Mouse (Mus musculus) embryo, embryonic 10.5 days (tissue): ENCODE data around the gene Tmem165.
A peak's percentile ranks its signal among the peaks of the same experiment; 100 is the strongest.

Source experiments
- DNase-seq: peaks from one replicate; pipeline ENCODE4 v3.0.0-alpha.2; 2015; ENCODE audit warnings: low spot score

Tmem165 gene

DNA sequence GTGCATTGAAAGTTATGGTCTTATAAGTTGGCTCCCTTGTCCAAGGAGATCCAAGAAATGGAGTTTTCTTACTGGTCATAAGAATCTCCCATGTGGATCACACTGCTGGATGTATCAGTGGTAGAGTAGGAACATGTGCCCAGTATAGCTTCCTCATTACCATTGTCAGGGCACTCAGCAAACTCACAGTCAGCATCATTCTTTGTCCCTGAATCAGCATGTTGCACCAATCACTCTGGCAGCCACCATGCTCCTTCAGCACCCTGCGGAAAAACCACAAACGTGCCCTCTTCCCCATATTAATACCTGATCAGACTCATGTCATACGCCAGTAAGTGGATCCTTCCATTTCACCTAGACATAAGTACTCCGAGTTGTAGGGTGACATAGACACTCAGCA is 8.6 kb upstream of the Tmem165 start:
- DNase-seq: no peak

DNA sequence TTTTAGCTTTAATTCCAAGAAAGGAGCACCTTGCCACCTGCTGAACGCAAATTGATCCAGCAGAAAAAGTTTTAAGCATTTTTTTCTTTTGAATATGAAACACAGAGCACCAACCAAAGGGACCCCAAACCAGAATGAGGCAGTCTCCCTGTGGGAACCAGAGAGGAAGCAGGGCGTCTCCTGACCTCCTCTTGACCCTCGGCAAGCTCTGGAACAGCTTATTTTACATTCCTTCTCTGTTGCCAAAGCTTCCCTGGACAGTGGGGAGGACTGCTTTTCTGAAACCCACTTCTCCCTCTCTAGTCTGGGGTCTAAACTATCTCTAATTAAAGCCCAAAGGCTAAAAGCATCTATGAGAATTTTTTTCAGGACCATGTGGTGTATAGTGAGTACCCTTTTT is 7.3 kb upstream of the Tmem165 start:
- peak; percentile 49 for DNase-seq

DNA sequence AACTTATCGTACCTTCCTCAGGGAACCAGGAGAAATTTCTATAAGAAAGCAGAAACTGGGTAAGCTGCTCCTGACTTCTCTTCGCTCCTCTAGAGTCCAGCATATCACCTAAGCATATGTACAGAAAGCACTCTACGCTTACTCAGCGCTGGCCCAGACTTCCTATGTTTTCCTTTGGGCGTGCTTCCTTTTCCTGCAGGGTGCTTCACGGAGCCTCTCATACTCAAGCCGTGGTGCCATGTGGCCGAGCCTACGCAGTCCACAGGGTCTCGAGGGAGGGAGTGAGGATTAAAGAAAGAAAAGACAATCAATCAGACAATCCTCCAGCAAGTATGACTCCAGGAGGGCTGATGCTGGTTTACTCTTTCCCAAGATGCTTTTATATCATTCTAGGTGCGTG is 6.8 kb upstream of the Tmem165 start:
- DNase-seq: no peak

DNA sequence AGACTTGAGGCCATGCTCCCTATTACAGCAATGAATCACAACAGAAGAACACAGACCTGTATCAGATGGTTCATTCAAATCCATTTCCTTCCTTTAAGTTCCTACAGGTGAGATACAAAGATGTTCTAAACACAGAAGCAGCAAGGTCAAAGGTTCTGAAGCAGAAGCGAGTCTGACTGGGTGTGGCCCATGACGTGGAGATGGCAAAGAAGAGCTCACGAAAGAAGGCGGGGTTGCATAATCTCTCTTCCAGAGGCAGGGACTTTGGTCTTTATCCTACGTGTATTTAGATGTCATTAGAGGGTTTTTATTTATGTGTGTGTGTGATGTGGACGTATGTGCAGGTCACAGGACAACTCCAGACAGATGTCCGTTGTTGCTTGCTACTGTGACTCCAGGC is 6.0 kb upstream of the Tmem165 start:
- no peak for DNase-seq

DNA sequence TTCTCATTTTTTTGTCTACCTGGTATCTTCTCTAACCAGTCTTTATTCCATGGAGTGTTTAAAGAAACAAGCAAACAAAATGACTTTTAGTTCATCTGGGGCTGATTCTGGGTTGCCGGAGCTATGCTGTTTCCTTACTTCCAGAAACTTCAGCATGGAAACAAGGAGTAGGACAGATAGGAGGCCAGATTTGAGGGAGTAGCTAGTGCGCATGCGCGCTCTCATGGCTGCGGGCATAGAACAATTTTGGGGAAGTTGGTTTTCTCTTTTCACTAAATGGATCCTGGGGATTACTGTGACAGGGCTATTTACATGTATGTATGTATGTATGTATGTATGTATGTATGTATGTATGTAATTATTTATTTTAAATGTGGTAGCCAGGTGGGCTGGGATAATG is 4.5 kb upstream of the Tmem165 start:
- no peak for DNase-seq

DNA sequence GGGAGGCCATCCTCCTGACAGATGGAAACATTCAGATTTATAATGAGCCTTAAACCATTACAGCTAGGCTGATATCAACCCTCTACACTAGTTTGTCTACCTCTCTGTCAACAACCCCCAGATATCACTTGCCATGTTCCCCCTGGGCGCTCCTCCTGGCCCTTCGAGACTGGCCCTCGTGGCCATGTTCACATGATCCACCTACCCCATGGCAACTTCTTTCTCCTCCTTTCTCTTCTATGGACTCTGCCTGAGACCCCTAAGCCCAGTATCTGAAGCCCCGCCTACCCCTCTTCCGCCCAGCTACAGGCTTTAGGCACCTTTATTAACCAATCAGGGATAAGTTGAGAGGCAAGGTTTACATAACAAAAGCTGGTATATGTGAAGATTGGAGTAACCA is 3.9 kb upstream of the Tmem165 start:
- no peak for DNase-seq

DNA sequence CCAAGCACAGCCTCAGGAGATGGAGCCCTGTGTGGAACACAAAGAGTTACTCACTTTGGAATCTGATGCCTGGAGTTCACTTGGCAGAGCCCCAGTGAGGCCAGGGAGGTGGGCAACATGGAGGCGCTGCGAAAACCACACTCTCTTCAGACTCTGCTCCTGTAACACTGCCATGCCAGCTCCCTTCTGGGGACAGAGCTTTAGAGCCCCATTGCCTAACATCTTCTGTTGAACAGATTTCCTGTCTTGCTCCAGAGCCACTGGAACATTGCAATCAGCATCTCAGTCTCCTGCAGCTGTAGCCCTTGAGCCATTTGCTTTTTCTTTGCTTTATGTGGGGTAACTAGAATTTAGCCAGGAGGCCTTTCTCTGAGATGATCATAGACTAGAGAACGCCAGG is 1.4 kb upstream of the Tmem165 start:
- no peak for DNase-seq

DNA sequence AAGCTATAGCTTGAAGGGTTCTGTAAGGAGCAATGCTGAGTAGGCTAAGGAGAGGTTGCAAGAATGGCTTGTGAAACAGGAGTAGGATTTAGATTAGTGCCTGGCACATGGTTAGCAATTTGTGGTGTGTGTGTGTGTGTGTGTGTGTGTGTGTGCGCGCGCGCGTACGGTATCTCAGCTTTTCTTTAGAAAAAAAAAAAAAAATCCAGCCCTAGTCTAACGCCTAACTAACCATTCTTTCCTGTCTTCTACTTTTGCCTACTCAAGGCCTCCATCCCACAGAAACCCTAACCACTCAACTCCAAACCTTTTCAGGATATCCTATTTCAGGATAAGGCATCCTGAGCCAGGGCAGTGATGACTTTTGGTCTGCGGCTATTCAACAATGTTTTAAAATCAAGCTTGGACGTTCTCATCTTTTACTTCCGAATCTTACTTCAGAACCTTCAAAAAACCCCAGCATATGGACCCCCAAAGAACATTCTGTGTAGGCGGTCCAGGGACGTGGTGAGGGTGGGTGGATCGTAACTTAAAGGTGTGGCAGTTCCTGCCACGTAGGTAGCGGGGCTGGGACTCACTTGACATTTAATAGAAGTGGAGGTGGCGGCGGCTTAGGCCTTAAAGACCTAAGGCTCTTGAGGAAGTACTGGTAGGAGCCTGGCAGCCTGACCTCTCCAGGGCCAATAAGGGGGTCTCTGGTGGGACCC is 484 bp upstream of the Tmem165 start:
- DNase-seq: no peak

DNA sequence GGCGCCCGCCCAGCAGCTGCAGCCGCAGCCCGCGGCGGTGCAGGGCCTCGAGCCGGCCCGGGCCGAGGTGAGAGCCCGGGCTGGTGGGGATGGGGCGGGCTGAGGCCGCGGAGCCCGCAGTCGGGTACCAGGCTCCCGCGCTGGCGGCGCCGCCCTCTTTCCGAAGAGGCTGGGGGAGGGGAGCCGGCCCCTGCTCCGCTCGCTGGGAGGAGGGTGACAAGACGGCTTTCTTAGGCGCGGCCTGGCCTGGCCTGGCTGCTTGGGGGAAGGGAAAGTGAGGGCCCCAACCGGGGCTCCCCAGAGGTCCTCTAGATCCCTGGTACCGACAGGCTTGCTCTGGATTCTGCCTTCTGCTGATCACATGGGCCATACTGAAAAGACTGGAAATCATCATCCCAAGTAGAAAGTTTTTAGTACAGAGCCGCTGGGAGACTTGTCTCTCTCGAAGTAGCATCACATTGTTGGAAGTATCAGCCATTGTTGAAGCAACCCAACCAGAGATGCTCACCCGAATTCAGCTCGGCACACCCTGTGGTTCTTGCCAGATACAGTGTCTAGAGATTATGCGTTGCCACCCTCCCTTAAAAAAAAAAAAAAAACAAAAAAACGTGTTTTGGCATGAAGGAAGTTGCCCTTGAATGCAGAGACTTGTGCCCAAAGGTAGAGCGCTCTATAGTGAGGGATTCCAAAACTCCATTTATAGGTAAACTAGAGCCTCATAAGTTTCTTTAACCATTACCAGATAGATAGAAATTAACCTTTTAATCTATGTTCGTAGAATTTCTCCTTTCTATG is 803 bp downstream of the Tmem165 start:
- peak; percentile 86 for DNase-seq

DNA sequence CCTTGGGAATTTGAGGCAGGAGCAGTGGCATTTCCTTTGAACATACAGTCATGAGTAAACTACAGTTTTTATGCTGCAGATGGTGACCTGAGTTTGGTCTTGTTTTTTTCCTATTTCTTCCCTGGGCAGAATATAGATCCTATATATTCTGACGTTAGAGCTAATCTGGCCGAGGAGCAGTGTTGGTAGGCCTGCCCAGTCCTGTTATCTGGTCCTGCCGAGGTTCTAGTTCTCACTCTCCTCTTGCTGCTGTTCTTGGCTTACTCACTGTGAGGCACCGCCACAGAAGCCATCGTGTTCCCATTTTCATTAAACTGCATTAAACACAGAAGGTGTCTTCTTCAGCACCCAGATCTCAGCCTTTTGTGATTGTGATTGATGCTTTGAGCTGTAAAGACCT is 4.2 kb downstream of the Tmem165 start:
- no peak for DNase-seq

DNA sequence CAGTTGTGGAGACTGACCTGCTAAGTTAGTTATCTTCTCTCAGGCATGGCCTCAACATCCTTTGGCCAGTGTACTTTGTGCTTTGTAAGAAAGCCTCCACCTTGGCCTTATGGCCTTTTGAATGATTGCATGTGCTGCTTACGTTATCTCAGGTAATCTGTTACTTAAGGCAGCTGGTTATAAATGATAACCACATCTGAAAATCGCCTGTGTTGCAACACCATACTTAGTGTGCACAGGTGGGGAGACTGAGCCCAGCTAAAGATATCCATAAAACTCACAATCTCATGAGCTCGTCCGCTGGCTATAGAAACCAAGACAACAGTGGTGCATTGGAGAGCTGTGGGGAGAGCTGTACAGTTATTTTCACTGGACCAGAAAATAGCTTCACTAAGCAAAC is 6.9 kb downstream of the Tmem165 start:
- no peak for DNase-seq

DNA sequence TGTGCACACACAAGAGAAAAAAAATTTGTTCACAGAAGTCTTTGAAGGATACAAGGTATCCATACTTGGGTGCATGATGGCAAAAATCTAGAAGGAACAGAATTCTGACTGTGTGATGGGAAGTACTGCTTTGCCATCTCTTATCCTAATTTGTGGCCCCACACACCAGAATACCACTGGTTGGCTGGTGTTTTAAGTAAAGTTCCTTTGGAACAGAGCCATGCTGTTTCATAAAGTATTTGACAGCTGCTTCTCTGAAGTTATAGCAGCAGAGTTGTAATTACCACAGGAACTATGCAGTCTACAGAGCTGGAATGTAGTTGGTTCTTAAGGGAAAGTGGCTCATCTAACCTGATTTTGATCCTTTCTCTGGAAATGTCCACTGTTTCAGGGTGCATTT is 9.4 kb downstream of the Tmem165 start:
- DNase-seq: no peak

DNA sequence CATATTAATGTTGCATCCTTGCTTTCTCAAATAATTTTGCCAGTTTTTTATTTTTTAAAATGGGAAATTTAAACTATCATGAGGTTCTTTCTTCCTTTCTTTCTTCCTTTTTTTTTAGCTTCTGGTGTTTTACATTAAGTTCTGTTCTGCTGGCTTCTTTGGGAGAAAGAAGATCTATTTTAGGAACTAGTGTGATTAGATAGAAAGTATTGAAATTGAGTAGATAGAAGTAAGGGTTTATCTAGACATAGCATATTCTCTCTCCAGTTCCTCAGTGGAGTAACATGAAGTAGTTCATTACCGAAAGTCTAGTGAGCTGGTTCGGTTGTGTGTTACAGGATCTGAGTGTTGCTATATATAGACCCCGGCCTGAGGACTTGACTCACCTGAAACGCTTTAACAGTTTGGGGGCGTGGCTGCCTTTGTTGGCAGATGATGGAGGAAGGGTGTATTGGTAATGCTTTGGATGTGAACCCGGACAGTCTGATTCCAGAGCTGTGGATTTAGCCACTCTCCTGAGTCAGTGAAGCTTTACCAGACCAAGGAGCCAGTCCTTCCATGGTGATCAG is 10.8 kb downstream of the Tmem165 start:
- DNase-seq: no peak

DNA sequence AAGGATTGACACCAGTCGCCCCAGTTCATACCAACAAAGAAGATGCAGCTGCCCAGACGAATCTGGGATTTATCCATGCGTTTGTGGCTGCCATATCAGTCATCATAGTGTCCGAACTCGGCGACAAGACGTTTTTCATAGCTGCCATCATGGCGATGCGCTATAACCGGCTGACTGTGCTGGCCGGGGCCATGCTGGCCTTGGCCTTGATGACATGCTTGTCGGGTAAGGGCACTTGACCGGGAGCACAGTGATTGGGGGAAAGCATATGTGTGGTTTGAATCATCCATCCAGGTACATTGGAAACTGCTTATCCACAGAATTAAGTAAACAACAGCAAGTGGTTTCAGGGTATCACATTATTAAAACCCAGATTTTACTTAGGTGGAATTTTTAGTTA is 15.7 kb downstream of the Tmem165 start:
- no peak for DNase-seq

DNA sequence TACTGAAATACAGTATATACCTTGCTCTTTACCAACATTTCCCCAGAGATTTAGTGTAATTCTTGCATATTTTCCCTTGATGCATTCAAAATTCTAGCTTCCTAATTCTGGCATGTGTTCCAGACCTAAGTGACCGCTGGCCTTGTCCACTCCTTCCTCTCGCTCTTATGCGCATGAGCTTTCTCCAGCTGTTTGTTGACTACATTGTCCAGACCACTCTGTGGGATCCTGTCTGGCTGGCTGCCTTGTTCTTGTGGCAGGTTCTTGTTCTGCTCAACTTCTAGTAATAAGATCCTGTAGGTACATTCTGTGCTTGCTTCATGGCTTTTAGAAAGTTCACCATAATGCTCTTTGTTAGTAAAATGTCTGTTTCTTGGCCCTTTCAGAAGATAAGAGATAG is 19.5 kb downstream of the Tmem165 start:
- no peak for DNase-seq

DNA sequence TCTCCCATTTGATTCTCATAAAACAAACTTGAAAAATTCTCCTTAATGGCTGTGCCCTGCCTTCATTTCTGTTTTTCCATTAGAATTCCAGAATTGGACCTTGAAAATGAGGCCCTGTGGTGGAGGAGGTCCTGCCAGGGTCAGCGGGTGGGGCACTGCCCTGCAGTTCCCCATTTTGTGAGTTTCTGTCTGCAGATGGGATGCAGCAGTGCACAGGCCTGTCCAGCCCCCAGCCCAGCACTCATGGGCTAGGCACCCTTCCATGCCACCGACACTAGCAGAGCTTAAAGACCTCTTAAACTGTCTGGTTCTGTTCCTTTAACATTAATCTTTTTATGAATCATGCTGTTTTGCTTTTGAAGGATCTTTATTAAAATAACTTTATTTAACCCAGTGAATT is 22.2 kb downstream of the Tmem165 start:
- no peak for DNase-seq

DNA sequence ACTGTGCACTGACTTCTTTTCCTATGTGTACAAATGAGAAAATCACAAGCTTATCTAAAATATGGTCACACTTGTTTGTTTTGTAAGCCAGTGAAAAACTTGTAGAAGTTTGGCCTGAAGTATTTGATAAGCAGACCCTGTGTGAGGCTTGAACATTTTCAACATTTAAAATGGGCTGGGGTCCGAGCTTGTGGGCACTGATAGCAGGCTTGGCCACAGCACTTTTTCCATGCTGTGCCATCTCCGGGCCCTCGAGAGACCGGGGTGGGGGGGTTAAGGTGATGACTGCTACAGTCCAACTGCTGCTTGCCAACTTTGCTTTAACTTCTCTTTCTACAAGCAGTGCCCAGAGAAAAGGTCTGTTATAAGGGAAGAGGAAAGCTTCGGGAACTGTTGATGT is 24.4 kb downstream of the Tmem165 start:
- DNase-seq: no peak

DNA sequence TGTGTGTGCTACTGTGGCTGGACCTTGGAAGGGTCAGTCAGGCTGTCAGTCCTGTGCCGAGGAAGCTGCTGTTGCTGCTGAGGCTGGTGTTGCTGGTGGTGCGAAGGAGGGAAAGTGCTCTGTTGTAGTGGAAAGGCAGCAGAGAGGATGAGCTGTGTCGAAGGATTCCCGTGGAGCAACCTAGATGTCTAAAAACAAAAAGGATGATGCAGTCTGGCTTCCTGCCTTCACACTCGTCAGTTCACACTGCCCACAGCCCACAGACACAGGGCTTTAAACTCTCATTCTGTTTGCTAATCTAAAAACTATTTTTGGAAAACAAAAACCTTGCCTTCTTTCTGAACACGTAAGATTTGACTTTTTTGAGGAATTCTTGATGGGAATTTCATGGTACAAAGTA is 33.0 kb downstream of the Tmem165 start:
- no peak for DNase-seq

DNA sequence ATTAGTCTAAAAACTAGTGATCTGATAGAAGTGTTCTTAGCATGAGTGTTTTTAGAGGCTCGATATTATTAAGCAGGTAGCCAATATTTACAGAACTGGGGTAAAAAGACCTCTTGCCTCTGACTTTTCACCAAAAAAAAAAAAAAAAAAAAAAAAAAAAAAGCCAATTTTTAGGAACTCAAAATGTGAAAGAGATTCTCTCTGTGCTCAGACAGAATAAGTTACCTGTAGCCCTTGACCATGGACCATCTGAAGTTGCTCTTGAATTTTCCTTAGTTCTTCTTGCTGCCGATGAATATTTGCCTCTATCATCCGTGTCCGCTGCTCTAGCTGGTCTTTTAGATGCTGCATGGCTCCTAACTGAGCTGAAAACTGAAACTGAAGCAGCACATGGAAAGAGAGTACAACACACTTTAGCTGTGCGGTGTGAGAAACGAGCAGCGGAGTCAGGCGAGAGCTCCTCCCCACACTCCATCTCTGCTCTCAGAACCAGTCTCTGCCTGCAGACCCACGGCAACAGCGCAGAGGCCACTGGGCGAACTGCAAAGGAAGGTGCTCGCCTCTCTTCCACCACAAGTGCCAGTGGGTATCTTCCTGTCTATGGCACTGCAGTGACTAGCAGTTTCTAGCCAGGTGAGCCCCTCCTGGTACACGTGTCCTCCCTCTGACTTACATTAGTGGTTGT is 47.6 kb downstream of the Tmem165 start:
- DNase-seq: no peak

DNA sequence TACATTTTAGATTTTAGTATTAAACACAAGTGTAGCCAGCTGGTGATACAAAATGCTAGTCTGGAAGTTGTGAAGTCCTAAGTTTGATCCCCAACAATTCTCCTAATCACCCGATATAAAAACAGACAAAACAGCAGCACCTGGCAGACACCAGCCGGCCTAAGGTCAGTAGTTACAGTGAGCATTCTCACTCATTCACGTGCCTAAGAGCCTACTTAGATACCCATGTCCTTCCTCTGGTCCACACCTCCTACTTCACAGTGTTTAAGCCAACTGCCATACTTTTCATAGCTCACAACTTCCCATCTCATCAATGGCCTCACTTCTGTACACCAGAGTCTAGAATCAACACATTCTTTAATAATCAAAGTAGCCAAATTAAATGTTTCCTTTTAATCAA is 59.6 kb downstream of the Tmem165 start:
- DNase-seq: no peak

DNA sequence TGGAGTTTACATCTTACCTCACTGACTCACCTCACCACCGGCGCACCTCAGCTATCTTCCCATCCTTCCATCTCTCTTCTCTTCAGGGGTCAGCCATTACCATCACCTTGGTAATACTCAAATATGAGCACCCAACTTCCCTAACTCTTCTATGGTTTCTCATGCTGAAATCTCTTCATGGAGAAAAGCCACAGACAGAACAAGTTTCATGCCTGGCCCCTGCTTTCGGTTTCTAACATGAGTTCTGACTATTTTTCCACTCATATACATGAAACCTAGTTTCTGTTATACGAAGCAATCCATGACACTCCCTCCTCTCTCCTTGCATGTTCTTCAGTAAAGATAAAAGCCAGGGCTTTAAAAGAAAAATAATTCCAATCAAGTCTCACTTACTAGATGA is 60.2 kb downstream of the Tmem165 start:
- DNase-seq: no peak

DNA sequence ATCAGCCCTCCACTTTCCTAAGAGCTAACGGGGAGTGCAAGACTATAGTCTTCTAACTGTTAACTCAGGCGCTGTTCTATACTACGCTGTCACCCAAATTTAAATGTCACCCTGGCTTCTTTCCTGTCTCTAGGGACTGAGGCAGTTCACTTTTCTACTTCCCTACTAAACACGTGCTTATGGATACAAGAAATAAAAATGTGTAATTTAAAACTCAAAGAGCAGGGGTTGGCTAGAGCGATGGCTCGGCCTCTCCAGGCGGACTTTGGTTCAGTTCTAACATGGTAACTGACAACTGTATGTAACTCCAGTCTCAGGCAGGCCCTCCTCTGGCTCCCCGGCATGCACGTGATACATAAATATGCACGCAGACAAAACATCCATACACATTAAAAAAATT is 60.8 kb downstream of the Tmem165 start:
- no peak for DNase-seq

DNA sequence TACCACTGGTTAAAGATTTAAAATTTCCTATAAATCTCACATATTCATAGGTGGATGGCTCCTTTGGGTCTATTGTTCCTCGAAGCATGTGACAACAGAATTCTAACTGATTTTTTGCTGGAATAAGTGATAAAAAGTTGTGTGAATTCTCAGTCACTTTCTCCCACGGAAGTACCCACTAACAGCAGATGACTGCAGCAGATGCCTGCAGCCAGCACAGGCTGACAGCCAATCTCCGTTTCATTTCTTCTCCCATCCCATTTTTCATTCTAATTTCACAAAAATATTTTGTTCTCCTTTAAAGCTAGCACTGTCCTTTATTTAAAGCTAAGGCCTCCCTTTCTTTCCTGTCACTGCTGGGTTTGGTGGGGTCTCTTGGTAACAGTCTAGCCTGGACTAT is 61.7 kb downstream of the Tmem165 start:
- no peak for DNase-seq
